ENCODE assay signal across 1 mouse cellular context in the genomic region with DNA sequence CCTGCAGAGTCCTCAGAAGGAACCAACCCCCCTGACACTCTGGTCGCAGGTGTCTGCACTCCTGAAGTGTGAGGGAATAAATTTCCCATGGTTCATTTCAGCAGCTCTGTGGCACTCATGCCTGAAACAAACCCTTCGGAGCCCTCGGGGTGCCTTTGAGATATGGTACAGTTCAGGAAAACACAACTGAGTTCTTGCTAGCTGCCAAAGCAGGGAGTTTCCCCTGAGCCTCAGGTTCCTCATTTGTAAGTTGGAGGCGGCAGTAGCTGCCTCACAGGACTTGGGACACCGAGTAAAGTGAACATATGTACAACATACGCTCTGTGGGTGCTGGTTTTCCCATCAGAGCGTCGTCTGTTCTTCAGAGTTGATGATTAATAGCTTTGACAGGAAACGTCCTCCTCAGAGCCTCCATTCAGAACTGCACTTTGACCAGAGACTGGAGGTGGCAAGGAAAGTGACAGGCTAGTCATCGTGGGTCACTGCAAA.
TF ChIP-seq lines count a peak whose summit lies in the region.

No protein-coding gene starts in this region.

TF ChIP-seq in CH12.LX, 34 proteins besides CTCF, POLR2A, EP300 and RAD21 (continued from another document):
- TF ChIP-seq MYC (IDR thresholded peaks at IDR 0.05; ENCODE audit: low read depth, low read length) (no peak), ELF1 (IDR thresholded peaks at IDR 0.05; ENCODE audit: low read depth, low read length) (peak; percentile 61), E2F4 (IDR thresholded peaks at IDR 0.05; ENCODE audit: insufficient replicate concordance, low read depth, low read length) (no peak), MXI1 (IDR thresholded peaks at IDR 0.05; ENCODE audit: low read depth, low read length) (peak; percentile 63; the same call in 1 of the 2 replicates), ZNF384 (IDR thresholded peaks at IDR 0.05; ENCODE audit: low read depth, low read length) (no peak), SIN3A (IDR thresholded peaks at IDR 0.05; ENCODE audit: low read length) (peak; percentile 80), NRF1 (IDR thresholded peaks at IDR 0.05; ENCODE audit: low read depth, low read length) (no peak), RCOR1 (conservative IDR thresholded peaks at IDR 0.05; ENCODE audit: low read depth, low read length) (0 out of 2 replicates have a peak, but pooled peaks have one; percentile 45), MAX (IDR thresholded peaks at IDR 0.05; ENCODE audit: low read length) (peak; percentile 79), MAZ (IDR thresholded peaks at IDR 0.05; ENCODE audit: low read depth, low read length) (0 out of 2 replicates have a peak, but pooled peaks have one; percentile 31), TCF12 (IDR thresholded peaks at IDR 0.05; ENCODE audit: low read depth, low read length) (peak; percentile 52; the same call in 1 of the 2 replicates), TBP (conservative IDR thresholded peaks at IDR 0.05; ENCODE audit: low read depth, low read length) (peak; percentile 40; the same call in 1 of the 2 replicates), ETS1 (conservative IDR thresholded peaks at IDR 0.05; ENCODE audit: low read depth, low read length) (peak; percentile 59), USF1 (IDR thresholded peaks at IDR 0.05; ENCODE audit: low read depth, low read length) (no peak), IRF4 (IDR thresholded peaks at IDR 0.05; ENCODE audit: low read depth, low read length) (peak; percentile 48), NELFE (IDR thresholded peaks at IDR 0.05; ENCODE audit: low read depth, low read length) (0 out of 2 replicates have a peak, but pooled peaks have one; percentile 57)
